Mouse (Mus musculus) ES-Bruce4 (cell line): ENCODE measurements around the gene Meltf. TPM values are rescaled to one million over a fixed set of nuclear protein-coding genes. Genes with fewer than 3 reads are reported as not detected.

Experiments used
- H3K27ac ChIP-seq: 2 replicates; pipeline ENCODE4 v1.5.1; 2012; ENCODE audit warnings: low read length, inconsistent platforms; ENCODE audit not compliant: insufficient read depth
- H3K27me3 ChIP-seq: 2 replicates; pipeline ENCODE4 v1.6.1; 2012; ENCODE audit warnings: mild to moderate bottlenecking, low read length, inconsistent platforms; ENCODE audit not compliant: control insufficient read depth, poor library complexity, insufficient read depth, severe bottlenecking
- H3K36me3 ChIP-seq: 2 replicates; pipeline ENCODE4 v1.6.1; 2012; ENCODE audit warnings: inconsistent platforms, mild to moderate bottlenecking, low read length, moderate library complexity; ENCODE audit not compliant: control insufficient read depth, poor library complexity, insufficient read depth, severe bottlenecking
- H3K4me1 ChIP-seq: one replicate; pipeline ENCODE4 v1.8.1; 2011; ENCODE audit warnings: low read length; ENCODE audit not compliant: control insufficient read depth, insufficient read depth
- H3K4me3 ChIP-seq: 2 replicates; pipeline ENCODE4 v1.5.1; 2011; ENCODE audit warnings: low read depth, mild to moderate bottlenecking, low read length
- H3K9ac ChIP-seq: 2 replicates; pipeline ENCODE4 v1.6.1; 2012; ENCODE audit warnings: low read depth, mild to moderate bottlenecking, inconsistent platforms; ENCODE audit not compliant: poor library complexity, severe bottlenecking
- H3K9me3 ChIP-seq: replicated peaks from 2 replicates; pipeline ENCODE4 v1.6.1; 2012; ENCODE audit warnings: mild to moderate bottlenecking, low read length, inconsistent platforms; ENCODE audit not compliant: control insufficient read depth, poor library complexity, insufficient read depth, severe bottlenecking
- CTCF ChIP-seq: IDR thresholded peaks from one replicate; pipeline ENCODE4 v1.8.1; 2011; ENCODE audit warnings: low read depth, low read length
- EP300 ChIP-seq: IDR thresholded peaks from 2 replicates; pipeline ENCODE4 v1.6.1; 2011; ENCODE audit warnings: low read depth, low read length; ENCODE audit not compliant: insufficient read depth
- POLR2A ChIP-seq: IDR thresholded peaks from one replicate; pipeline ENCODE4 v1.8.1; 2011; ENCODE audit warnings: low read length; ENCODE audit not compliant: insufficient read depth
- polyA plus RNA-seq: library from polyadenylated mRNA; stranded (reverse); fragments of >200 nt; gene quantifications from 2 replicates; pipeline ENCODE4 v1.2.4, GENCODE M21; 2011; ENCODE audit warnings: low read depth; ENCODE audit not compliant: missing spikeins, insufficient read depth, insufficient read length

Meltf gene
- polyA plus RNA-seq, 1 experiment, result not detected

GRCm38 (mm10) chr16:31905891-31906825, 27.5 kb downstream of the Meltf start:
- no peak overlapping the region for H3K4me3 ChIP-seq
- no peak overlapping the region for H3K27ac ChIP-seq
- no peaks in the 10 kb centered on the region for H3K36me3 ChIP-seq
- no peak overlapping the region for H3K9ac ChIP-seq
- H3K27me3 ChIP-seq, result no peaks in the 10 kb centered on the region
- no peak for TF ChIP-seq CTCF
- no peak for TF ChIP-seq POLR2A
- no peak for TF ChIP-seq EP300
- no peaks in the 10 kb centered on the region for H3K4me1 ChIP-seq
- H3K9me3 ChIP-seq, result no peaks in the 10 kb centered on the region

DNA sequence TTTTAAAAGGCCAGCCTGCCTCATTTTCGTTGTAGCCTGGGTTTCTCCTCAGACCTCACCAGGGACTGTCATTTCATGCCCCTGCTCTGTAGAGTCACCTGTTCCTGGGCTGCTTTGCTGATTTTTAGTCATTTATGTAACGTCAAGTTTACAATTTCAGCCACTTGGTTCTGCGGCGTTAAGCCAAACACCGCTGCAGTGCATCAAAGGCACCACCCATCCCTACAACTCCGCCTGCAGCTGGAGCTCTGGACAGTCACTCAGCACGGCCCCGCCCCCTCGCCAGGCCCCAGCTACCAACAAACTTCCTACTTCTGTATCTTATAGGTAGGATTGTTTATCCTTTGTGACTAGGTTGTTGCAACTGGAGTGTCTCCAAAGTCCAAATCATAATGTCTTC, 28.3 kb downstream of the Meltf start:
- Histone ChIP-seq H3K9ac (no peak overlapping the region), H3K4me3 (0 out of 2 replicates have a peak overlapping the region, but pooled peaks have one; percentile 31), H3K27ac (no peak overlapping the region), H3K36me3 (no peaks in the 10 kb centered on the region), H3K27me3 (no peaks in the 10 kb centered on the region), H3K4me1 (no peaks in the 10 kb centered on the region), H3K9me3 (no peaks in the 10 kb centered on the region)
- TF ChIP-seq EP300 (no peak), POLR2A (no peak), CTCF (no peak)

- H3K27me3 ChIP-seq, result no peaks in the 10 kb centered on the region
- no peak for TF ChIP-seq CTCF
- TF ChIP-seq POLR2A, result no peak
- no peak for TF ChIP-seq EP300
- no peak overlapping the region for H3K27ac ChIP-seq
- no peaks in the 10 kb centered on the region for H3K9me3 ChIP-seq
- H3K4me1 ChIP-seq, result no peaks in the 10 kb centered on the region
- no peak overlapping the region for H3K9ac ChIP-seq
- no peaks in the 10 kb centered on the region for H3K36me3 ChIP-seq
- no peak overlapping the region for H3K4me3 ChIP-seq
These were observed 30.3 kb downstream of the Meltf start for GRCm38 (mm10) chr16:31908959-31909358.

- Histone ChIP-seq H3K4me1 (no peaks in the 10 kb centered on the region), H3K36me3 (no peaks in the 10 kb centered on the region), H3K9ac (no peak overlapping the region), H3K27ac (no peak overlapping the region), H3K27me3 (no peaks in the 10 kb centered on the region), H3K9me3 (no peaks in the 10 kb centered on the region), H3K4me3 (no peak overlapping the region)
- no peak for TF ChIP-seq POLR2A
- no peak for TF ChIP-seq EP300
- TF ChIP-seq CTCF, result no peak
These were observed 31.8 kb downstream of the Meltf start for GRCm38 (mm10) chr16:31910281-31910847.

GRCm38 (mm10) chr16:31917776-31918175, 39.2 kb downstream of the Meltf start:
- no peaks in the 10 kb centered on the region for H3K9me3 ChIP-seq
- H3K9ac ChIP-seq, result no peak overlapping the region
- TF ChIP-seq POLR2A (no peak), EP300 (no peak), CTCF (no peak)
- no peaks in the 10 kb centered on the region for H3K36me3 ChIP-seq
- no peak overlapping the region for H3K27ac ChIP-seq
- H3K4me3 ChIP-seq, result no peak overlapping the region
- no peaks in the 10 kb centered on the region for H3K27me3 ChIP-seq
- H3K4me1 ChIP-seq, result no peaks in the 10 kb centered on the region

GRCm38 (mm10) chr16:31918248-31918724, 39.7 kb downstream of the Meltf start:
- H3K9me3 ChIP-seq, result no peaks in the 10 kb centered on the region
- H3K4me1 ChIP-seq, result no peaks in the 10 kb centered on the region
- no peak overlapping the region for H3K27ac ChIP-seq
- TF ChIP-seq CTCF (peak; percentile 93), POLR2A (no peak)
- H3K36me3 ChIP-seq, result no peaks in the 10 kb centered on the region
- no peaks in the 10 kb centered on the region for H3K27me3 ChIP-seq
- no peak overlapping the region for H3K4me3 ChIP-seq
- no peak overlapping the region for H3K9ac ChIP-seq
